Mouse (Mus musculus) liver, adult 2 months (tissue): Measurements from ENCODE around the gene Celf2.

Experiments
- CTCF ChIP-seq: fragments of 200-500 bp; IDR thresholded peaks from 2 replicates; pipeline ENCODE4 v1.5.1; 2011; ENCODE audit warnings: low read depth, low read length, control low read depth
- POLR2A ChIP-seq: fragments of 200-500 bp; IDR thresholded peaks from 2 replicates; pipeline ENCODE4 v1.6.1; 2011; ENCODE audit warnings: low read length, control low read depth; ENCODE audit not compliant: insufficient read depth; ENCODE audit errors: extremely low read depth

- no peak for TF ChIP-seq POLR2A
- TF ChIP-seq CTCF = no peak
Observed at GRCm38 (mm10) chr2:6586122-6586681, 923.2 kb downstream of the Celf2 start.
